In the genomic region with DNA sequence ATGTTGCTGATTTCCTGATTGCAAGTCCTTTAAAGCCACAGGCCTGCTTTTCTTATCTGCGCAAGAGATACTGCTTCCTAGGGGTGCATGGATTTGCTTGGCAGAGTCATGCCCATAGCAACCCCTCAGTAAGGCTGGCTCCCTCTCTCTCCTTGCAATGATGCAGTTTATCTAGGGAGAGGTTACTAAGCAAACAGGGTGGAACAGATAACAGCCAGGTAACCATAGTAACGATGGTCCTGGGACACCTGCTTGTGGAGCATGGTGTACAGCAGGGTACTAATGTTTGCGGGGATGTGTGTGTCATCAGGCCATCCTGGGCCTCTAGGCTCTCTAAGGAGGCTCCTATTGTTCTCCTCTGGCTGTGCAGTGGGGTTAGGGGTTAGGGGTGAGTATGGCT, we compare ENCODE assay signal across 23 mouse cellular contexts.
DNase-seq lines count a peak whose midpoint lies in the region; ATAC-seq lines count a peak whose summit lies in the region.
"Had no signal": no experiment of that assay in that cellular context is flagged by ENCODE, and none has a peak within 500 bp of the region (broad histone marks: within the 10 kb centered on the region; RNA-seq: fewer than 3 reads in every experiment).

No protein-coding gene starts in this region.

- H3K4me3 ChIP-seq in hindbrain, embryonic 12.5 days, result no peak overlapping the region
- H3K4me3 ChIP-seq in hindbrain, embryonic 14.5 days (replicated peaks; ENCODE audit: low read length), result no peak overlapping the region
- no peak overlapping the region for H3K4me3 ChIP-seq in neural tube, embryonic 14.5 days (ENCODE audit: low read depth, low read length)
- H3K4me3 ChIP-seq: embryonic facial prominence, embryonic 15.5 days; heart, embryonic 15.5 days; hindbrain, embryonic 15.5 days had no signal

- H3K27ac ChIP-seq in hindbrain, embryonic 12.5 days, result no peak overlapping the region
- no peak overlapping the region for H3K27ac ChIP-seq in hindbrain, embryonic 14.5 days
- H3K27ac ChIP-seq in neural tube, embryonic 14.5 days (ENCODE audit: low read depth, low read length), result no peak overlapping the region
- H3K27ac ChIP-seq: heart, embryonic 15.5 days; hindbrain, embryonic 15.5 days; kidney, postnatal 0 days had no signal

- no peak for ATAC-seq in hindbrain, embryonic 12.5 days (ENCODE audit: low FRiP score)
- no peak; the same call in 1 of the 2 replicates for ATAC-seq in hindbrain, embryonic 14.5 days (ENCODE audit: low FRiP score)
- 0 out of 2 replicates have a peak, but pooled peaks have one; percentile 14 for ATAC-seq in neural tube, embryonic 14.5 days (ENCODE audit: low read depth)
- ATAC-seq: activated CD4-positive, CD25-positive, alpha-beta regulatory T cell, adult 4 months had no signal

- H3K27me3 ChIP-seq in hindbrain, embryonic 12.5 days, result no peaks in the 10 kb centered on the region
- H3K27me3 ChIP-seq in hindbrain, embryonic 14.5 days (ENCODE audit: control insufficient read depth, insufficient read depth, low read length), result no peaks in the 10 kb centered on the region
- H3K27me3 ChIP-seq in neural tube, embryonic 14.5 days (ENCODE audit: control insufficient read depth, insufficient read depth, low read length), result no peaks in the 10 kb centered on the region
- H3K27me3 ChIP-seq: embryonic facial prominence, embryonic 15.5 days; hindbrain, embryonic 15.5 days had no signal

- no peaks in the 10 kb centered on the region for H3K9me3 ChIP-seq in hindbrain, embryonic 12.5 days (replicated peaks)
- H3K9me3 ChIP-seq in hindbrain, embryonic 14.5 days (ENCODE audit: control insufficient read depth, low read length), result no peaks in the 10 kb centered on the region
- no peaks in the 10 kb centered on the region for H3K9me3 ChIP-seq in neural tube, embryonic 14.5 days (ENCODE audit: control insufficient read depth, low read length)
- H3K9me3 ChIP-seq: embryonic facial prominence, embryonic 15.5 days; heart, embryonic 15.5 days; hindbrain, embryonic 15.5 days had no signal

- 76% methylated on average over 3 of the region's 3 CpGs for WGBS in hindbrain, embryonic 12.5 days
- 65% methylated on average over 3 of the region's 3 CpGs for WGBS in hindbrain, embryonic 14.5 days
- 73% methylated on average over 3 of the region's 3 CpGs for WGBS in neural tube, embryonic 14.5 days

- no peak for DNase-seq in hindbrain, embryonic 14.5 days (ENCODE audit: low spot score)
- no peak for DNase-seq in neural tube, embryonic 10.5 days (ENCODE audit: extremely low spot score, low spot score)
- peak; percentile 47 for DNase-seq in induced T-regulatory cell, adult 2 months (ENCODE audit: low read depth)
- peak; percentile 59 for DNase-seq in naive thymus-derived CD4-positive, alpha-beta T cell, adult 2 months (ENCODE audit: low read depth)
- DNase-seq in urinary bladder, postnatal 10 days (ENCODE audit: low spot score), result no peak
- DNase-seq in heart, adult 8-10 months (ENCODE audit: low spot score), result no peak
- DNase-seq: adrenal gland, postnatal 14 days; cerebellum, adult 11 months; cerebellum, postnatal 10 days; heart, adult 18-20 months; kidney, adult 18-20 months; lung, adult 18-20 months; lung, postnatal 36 days; right cerebral cortex, adult 18-20 months; thymus, postnatal 25 days had no signal

- no peaks in the 10 kb centered on the region for H3K36me3 ChIP-seq in hindbrain, embryonic 12.5 days
- no peaks in the 10 kb centered on the region for H3K36me3 ChIP-seq in hindbrain, embryonic 14.5 days (replicated peaks; ENCODE audit: control insufficient read depth, insufficient read depth)
- H3K36me3 ChIP-seq in neural tube, embryonic 14.5 days (ENCODE audit: control insufficient read depth, insufficient read depth, low read length), result no peaks in the 10 kb centered on the region
- H3K36me3 ChIP-seq: embryonic facial prominence, embryonic 15.5 days; heart, embryonic 15.5 days; hindbrain, embryonic 15.5 days had no signal

- no peak overlapping the region for H3K4me2 ChIP-seq in hindbrain, embryonic 12.5 days (replicated peaks)
- H3K4me2 ChIP-seq in hindbrain, embryonic 14.5 days (replicated peaks), result no peak overlapping the region
- no peak overlapping the region for H3K4me2 ChIP-seq in neural tube, embryonic 14.5 days (ENCODE audit: low read depth, low read length)
- H3K4me2 ChIP-seq: embryonic facial prominence, embryonic 15.5 days; heart, embryonic 15.5 days; hindbrain, embryonic 15.5 days; liver, embryonic 11.5 days had no signal

- 0 out of 2 replicates have a peak overlapping the region, but pooled peaks have one; percentile 23 for H3K9ac ChIP-seq in hindbrain, embryonic 12.5 days
- no peak overlapping the region for H3K9ac ChIP-seq in hindbrain, embryonic 14.5 days
- H3K9ac ChIP-seq in neural tube, embryonic 14.5 days (replicated peaks; ENCODE audit: low read depth, low read length), result no peak overlapping the region
- H3K9ac ChIP-seq: embryonic facial prominence, embryonic 15.5 days; heart, embryonic 15.5 days; hindbrain, embryonic 15.5 days had no signal

- H3K4me1 ChIP-seq in hindbrain, embryonic 12.5 days, result peaks cover 29% of the 10 kb centered on the region
- peaks cover 19% of the 10 kb centered on the region for H3K4me1 ChIP-seq in hindbrain, embryonic 14.5 days (replicated peaks; ENCODE audit: control insufficient read depth, insufficient read depth, low read length)
- H3K4me1 ChIP-seq in neural tube, embryonic 14.5 days (ENCODE audit: control insufficient read depth, insufficient read depth, low read length), result peaks cover 19% of the 10 kb centered on the region

Comparison
In these comparisons a context has a peak if more than half of its experiments do, and no peak if none do; other contexts are left out.
1. DNase-seq: peak in induced T-regulatory cell, adult 2 months (single experiment) and naive thymus-derived CD4-positive, alpha-beta T cell, adult 2 months (single experiment); none in hindbrain, embryonic 14.5 days (single experiment), neural tube, embryonic 10.5 days (single experiment), urinary bladder, postnatal 10 days (single experiment) and heart, adult 8-10 months (single experiment).